Mouse (Mus musculus): ENCODE measurements around the gene Itsn1. TPM values are rescaled to one million over a fixed set of nuclear protein-coding genes. Genes with fewer than 3 reads are reported as not detected.

Itsn1 gene
- polyA plus RNA-seq, 1 experiment from 2014 or later, result 34.5 TPM

DNA sequence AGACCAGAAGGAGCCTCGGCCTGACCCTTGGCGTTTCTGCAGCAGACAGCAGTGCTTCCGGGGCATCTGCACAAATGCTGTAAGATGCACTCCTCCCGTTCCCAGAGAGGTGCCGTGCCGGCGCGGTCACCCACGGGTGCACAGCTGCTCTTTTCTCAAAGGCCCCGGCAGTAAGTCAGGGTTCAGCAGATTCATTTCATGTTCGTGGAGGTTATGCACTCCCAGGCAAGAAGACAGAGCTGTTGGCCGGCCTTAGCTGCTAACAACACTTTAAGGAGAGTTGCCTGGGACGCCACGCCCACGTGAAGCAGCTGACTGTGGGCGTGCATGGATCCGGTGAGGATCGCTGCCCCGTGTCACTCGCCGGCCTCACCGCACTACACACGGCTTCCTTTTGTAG lies 101.2 kb downstream of the Itsn1 start:
- H3K4me3 ChIP-seq, result no peak overlapping the region
- no peak overlapping the region for H3K27ac ChIP-seq
- 0 out of 2 replicates have a peak, but pooled peaks cover 6% of the 10 kb centered on the region for H3K4me1 ChIP-seq
- no peak for DNase-seq (ENCODE audit: low spot score)
- no peaks in the 10 kb centered on the region for H3K9me3 ChIP-seq (replicated peaks)
- peaks cover 58% of the 10 kb centered on the region for H3K36me3 ChIP-seq
- 95% methylated on average over 23 of the region's 23 CpGs for WGBS
- H3K27me3 ChIP-seq (ENCODE audit: low read depth, poor library complexity, severe bottlenecking), result no peaks in the 10 kb centered on the region

DNA sequence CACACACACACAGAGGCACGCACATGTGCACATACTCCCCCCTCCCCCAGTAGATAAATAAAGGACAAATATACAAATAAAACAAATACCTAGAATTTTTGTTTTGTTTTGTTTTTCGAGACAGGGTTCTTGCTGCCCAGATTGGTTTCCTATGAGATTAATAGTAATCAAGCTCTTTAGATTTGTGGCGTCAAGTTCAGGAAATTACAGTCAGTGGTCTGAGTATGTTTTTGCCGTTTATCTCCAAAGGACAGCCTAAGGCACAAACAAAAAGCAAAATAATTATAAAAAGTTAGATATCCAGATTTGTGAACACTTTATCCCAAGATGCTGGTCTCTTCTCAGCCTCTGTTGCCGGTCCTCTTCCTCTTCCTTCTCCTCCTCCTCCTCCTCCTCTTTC lies 104.0 kb downstream of the Itsn1 start:
- Histone ChIP-seq H3K4me1 (0 out of 2 replicates have a peak, but pooled peaks cover 3% of the 10 kb centered on the region), H3K9me3 (replicated peaks) (no peaks in the 10 kb centered on the region), H3K36me3 (peaks cover 55% of the 10 kb centered on the region), H3K4me3 (no peak overlapping the region), H3K27me3 (ENCODE audit: low read depth, poor library complexity, severe bottlenecking) (no peaks in the 10 kb centered on the region), H3K27ac (no peak overlapping the region)
- no peak for DNase-seq (ENCODE audit: low spot score)
- 92% methylated on average over 5 of the region's 5 CpGs for WGBS

DNA sequence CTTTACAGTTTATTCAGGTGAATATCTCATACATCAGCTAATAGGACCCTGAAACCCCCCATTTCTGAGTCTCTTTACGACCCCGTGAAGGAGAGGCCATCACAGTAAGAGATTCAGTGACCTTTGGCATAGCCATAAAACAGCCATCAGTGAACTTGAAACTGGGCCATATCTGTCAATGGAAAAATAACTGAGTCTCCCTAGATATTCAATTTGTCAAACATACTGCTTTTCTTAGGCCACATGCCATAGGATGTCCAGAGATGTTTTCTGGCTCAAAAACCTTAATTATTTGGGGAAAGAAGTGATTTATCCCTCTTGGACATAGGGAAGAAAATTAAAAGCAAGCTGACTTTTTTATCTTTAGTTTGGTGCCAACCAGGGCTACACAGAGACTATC lies 104.5 kb downstream of the Itsn1 start:
- Histone ChIP-seq H3K36me3 (peaks cover 55% of the 10 kb centered on the region), H3K4me1 (0 out of 2 replicates have a peak, but pooled peaks cover 3% of the 10 kb centered on the region)
- 56% methylated on average over 2 of the region's 2 CpGs for WGBS

DNA sequence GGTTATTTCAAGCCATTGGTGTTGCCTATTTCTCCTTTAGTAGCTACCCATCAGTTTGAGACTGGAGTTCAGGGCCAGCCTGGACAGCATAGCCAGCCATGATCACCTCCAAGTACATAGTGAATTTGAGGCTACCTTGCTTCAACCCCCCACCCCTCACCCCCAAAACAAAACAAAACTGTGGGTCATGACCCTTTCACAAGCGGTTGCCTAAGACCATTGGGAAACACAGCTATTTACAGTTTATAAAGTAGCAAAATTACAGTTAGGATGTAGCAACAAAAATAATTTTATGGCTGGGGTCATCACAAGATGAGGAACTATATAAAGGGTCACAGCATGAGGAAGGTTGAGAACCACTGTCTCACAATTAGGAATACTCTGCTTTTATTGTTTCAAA lies 104.9 kb downstream of the Itsn1 start:
- Histone ChIP-seq H3K27me3 (ENCODE audit: low read depth, poor library complexity, severe bottlenecking) (no peaks in the 10 kb centered on the region), H3K36me3 (peaks cover 56% of the 10 kb centered on the region), H3K4me1 (peaks cover 7% of the 10 kb centered on the region), H3K4me3 (no peak overlapping the region), H3K9me3 (replicated peaks) (no peaks in the 10 kb centered on the region), H3K27ac (no peak overlapping the region)
- WGBS, result 91% methylated on average over 1 of the region's 1 CpGs
- no peak for DNase-seq (ENCODE audit: low spot score)

More for the DNA sequence above, 104.5 kb downstream of the Itsn1 start:
- DNase-seq (ENCODE audit: low spot score), result no peak
- H3K9me3 ChIP-seq (replicated peaks), result no peaks in the 10 kb centered on the region
- H3K4me3 ChIP-seq, result no peak overlapping the region
- no peak overlapping the region for H3K27ac ChIP-seq
- H3K27me3 ChIP-seq (ENCODE audit: low read depth, poor library complexity, severe bottlenecking), result no peaks in the 10 kb centered on the region

DNA sequence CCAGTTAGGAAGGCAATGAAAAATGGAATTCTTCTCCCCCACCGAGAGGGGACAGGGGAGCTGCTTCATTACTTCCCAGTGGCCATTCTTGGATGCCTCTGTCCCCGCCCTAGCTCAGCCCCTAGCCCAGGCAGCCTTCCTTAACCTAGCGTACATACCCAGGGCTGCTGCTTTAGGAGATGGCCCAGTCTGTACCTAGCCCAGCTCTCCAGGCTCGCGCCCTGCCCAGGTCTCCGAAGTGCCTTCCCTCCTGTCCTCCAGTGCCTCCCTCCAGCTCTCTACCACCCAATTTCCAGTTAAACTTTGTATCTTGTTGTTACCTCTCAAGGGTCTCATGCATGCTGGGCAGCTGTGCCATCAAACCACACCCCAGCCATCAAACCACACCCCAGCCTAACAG lies 106.7 kb downstream of the Itsn1 start:
- DNase-seq (ENCODE audit: low spot score), result no peak
- H3K9me3 ChIP-seq (replicated peaks), result no peaks in the 10 kb centered on the region
- no peak overlapping the region for H3K27ac ChIP-seq
- 89% methylated on average over 6 of the region's 6 CpGs for WGBS
- H3K27me3 ChIP-seq (ENCODE audit: low read depth, poor library complexity, severe bottlenecking), result no peaks in the 10 kb centered on the region
- no peak overlapping the region for H3K4me3 ChIP-seq
- H3K4me1 ChIP-seq, result peaks cover 24% of the 10 kb centered on the region
- H3K36me3 ChIP-seq, result peaks cover 50% of the 10 kb centered on the region

DNA sequence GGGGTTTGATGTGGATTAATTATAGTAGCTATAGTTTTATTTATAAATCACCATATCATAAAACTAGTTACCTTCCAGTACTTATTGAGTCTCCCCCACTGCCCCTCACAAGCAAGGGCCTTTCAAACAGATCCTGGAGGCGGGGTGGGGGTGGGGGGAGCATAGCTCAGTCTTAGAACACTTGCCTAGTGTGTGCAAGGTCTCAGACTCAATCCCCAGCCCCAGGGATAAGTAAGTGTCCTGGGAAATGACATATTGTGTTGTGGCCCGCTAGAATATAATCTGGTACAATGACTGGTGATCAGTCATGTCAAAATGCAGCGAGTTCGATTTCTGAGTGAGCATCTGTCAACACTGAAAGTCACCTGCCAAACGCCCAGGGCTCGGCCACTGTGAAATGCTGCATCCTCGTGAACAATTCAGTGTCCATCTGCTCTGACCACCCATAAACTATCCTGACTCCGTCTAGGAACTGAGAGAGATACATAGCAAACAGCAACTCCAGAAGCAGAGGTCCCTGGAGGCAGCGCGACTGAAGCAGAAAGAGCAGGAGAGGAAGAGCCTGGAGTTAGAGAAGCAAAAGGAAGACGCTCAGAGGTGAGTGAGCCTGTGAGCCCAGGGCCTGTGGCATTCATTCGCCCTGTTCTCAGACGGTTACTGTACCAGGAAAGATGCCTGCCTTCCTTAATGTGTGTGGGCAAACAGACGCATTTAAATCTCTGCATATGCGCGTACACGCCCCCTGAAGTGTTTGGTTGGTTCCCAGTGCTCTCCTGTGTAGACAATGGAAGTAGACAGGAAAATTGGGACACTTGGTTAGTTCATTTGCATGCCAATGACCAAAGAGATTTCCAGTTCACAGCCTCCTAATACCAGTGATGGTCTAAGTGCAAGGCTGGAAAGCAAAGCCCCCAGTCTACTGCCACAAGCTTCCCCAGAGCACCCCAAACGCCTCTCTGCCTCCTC lies 107.8 kb downstream of the Itsn1 start:
- Histone ChIP-seq H3K27ac (no peak overlapping the region), H3K36me3 (peaks cover 50% of the 10 kb centered on the region), H3K27me3 (ENCODE audit: low read depth, poor library complexity, severe bottlenecking) (no peaks in the 10 kb centered on the region), H3K4me3 (no peak overlapping the region), H3K4me1 (peaks cover 29% of the 10 kb centered on the region), H3K9me3 (replicated peaks) (no peaks in the 10 kb centered on the region)
- DNase-seq (ENCODE audit: low spot score), result no peak
- 78% methylated on average over 18 of the region's 18 CpGs for whole genome bisulfite sequencing

DNA sequence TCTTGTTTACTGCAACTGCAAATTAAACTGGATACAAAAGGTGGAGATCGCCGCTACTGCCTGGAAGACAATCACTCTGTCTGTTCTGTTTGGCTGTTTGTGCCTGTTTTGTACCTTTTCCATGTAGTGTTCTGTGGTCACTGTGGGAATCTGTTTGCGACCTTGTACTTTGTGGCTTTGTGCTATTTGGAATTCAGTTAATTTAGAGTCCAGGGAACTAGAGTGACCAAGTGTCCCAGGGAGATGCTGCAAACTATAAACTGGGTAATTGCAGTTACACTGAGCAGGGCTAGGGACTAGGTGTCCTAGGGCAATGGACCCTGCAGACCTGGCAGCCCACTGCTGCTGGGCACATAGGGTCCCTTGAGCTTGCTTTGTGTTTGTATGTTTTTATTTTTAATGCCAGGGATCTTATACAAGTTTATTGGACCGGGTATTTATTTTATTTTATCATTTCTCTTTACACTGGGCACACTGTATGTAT lies 108.5 kb downstream of the Itsn1 start:
- no peak overlapping the region for H3K4me3 ChIP-seq
- 89% methylated on average over 4 of the region's 4 CpGs for WGBS
- peaks cover 49% of the 10 kb centered on the region for H3K36me3 ChIP-seq
- no peaks in the 10 kb centered on the region for H3K9me3 ChIP-seq (replicated peaks)
- peaks cover 29% of the 10 kb centered on the region for H3K4me1 ChIP-seq
- H3K27ac ChIP-seq, result no peak overlapping the region
- no peaks in the 10 kb centered on the region for H3K27me3 ChIP-seq (ENCODE audit: low read depth, poor library complexity, severe bottlenecking)
- no peak for DNase-seq (ENCODE audit: low spot score)

DNA sequence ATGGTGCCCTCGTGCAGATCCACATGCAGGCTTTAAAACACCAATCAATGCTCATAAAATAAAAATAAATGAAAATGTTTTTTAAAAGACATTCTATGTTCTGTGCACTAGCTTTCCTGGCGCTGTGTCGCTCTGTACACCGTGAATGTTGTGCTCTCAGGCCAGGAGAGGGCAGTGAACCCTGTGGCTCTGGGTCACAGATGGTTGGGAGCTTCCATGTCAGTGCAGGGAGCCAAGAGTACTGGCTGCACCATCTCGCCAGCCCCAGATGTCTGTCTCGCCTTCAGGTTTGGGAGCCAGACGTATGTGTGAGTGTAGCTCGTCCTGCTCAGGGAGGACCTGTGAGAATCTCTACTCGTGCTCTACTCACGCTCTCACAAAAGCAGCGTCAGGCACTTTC lies 109.7 kb downstream of the Itsn1 start:
- H3K27me3 ChIP-seq (ENCODE audit: low read depth, poor library complexity, severe bottlenecking), result no peaks in the 10 kb centered on the region
- H3K4me1 ChIP-seq, result peaks cover 30% of the 10 kb centered on the region
- no peak overlapping the region for H3K4me3 ChIP-seq
- no peak for DNase-seq (ENCODE audit: low spot score)
- H3K27ac ChIP-seq, result no peak overlapping the region
- peaks cover 60% of the 10 kb centered on the region for H3K36me3 ChIP-seq
- no peaks in the 10 kb centered on the region for H3K9me3 ChIP-seq (replicated peaks)
- WGBS, result 85% methylated on average over 11 of the region's 11 CpGs

DNA sequence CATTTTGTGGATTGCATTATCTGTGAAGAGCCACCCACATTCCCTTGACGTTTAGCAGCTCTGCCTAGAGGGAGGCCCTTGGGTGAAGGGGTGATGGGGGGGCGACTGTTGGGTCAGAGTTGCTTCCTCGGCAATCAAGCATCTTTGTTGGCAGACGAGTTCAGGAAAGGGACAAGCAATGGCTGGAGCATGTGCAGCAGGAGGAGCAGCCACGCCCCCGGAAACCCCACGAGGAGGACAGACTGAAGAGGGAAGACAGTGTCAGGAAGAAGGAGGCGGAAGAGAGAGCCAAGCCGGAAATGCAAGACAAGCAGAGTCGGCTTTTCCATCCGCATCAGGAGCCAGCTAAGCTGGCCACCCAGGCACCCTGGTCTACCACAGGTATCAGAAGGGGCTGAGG lies 110.4 kb downstream of the Itsn1 start:
- peaks cover 32% of the 10 kb centered on the region for H3K4me1 ChIP-seq
- no peak for DNase-seq (ENCODE audit: low spot score)
- no peak overlapping the region for H3K4me3 ChIP-seq
- peak overlapping the region; percentile 46 for H3K27ac ChIP-seq
- 68% methylated on average over 11 of the region's 11 CpGs for WGBS
- no peaks in the 10 kb centered on the region for H3K9me3 ChIP-seq (replicated peaks)
- no peaks in the 10 kb centered on the region for H3K27me3 ChIP-seq (ENCODE audit: low read depth, poor library complexity, severe bottlenecking)
- H3K36me3 ChIP-seq, result peaks cover 67% of the 10 kb centered on the region

DNA sequence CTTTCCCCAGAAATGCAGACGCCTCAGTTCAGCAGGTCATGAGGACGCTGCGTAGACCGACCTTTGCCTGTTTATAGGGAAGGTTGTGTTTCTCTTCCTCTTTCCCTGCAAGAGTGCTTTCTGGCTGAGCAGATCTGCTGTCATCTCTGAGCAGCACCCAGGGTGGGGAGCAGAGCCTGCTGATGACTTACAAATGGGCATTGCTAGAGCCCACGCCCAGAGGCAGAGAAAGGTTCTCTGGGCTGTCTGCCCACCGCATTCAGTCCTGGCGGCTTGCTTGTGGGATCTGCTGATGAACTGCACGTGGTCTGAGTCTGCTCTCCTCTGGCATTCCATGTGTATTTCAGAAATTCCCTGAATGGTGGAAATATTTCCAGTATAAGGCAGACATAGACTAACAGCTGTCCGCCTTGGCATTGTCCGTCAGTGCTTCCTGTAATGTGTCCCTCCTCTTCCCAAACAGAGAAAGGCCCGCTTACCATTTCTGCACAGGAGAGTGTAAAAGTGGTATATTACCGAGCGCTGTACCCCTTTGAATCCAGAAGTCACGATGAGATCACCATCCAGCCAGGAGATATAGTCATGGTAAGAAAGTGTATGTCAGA lies 112.0 kb downstream of the Itsn1 start:
- WGBS, result 90% methylated on average over 14 of the region's 14 CpGs
- Histone ChIP-seq H3K27ac (no peak overlapping the region), H3K4me1 (peaks cover 49% of the 10 kb centered on the region), H3K4me3 (no peak overlapping the region), H3K9me3 (replicated peaks) (no peaks in the 10 kb centered on the region), H3K36me3 (peaks cover 72% of the 10 kb centered on the region), H3K27me3 (ENCODE audit: low read depth, poor library complexity, severe bottlenecking) (no peaks in the 10 kb centered on the region)
- no peak for DNase-seq (ENCODE audit: low spot score)

DNA sequence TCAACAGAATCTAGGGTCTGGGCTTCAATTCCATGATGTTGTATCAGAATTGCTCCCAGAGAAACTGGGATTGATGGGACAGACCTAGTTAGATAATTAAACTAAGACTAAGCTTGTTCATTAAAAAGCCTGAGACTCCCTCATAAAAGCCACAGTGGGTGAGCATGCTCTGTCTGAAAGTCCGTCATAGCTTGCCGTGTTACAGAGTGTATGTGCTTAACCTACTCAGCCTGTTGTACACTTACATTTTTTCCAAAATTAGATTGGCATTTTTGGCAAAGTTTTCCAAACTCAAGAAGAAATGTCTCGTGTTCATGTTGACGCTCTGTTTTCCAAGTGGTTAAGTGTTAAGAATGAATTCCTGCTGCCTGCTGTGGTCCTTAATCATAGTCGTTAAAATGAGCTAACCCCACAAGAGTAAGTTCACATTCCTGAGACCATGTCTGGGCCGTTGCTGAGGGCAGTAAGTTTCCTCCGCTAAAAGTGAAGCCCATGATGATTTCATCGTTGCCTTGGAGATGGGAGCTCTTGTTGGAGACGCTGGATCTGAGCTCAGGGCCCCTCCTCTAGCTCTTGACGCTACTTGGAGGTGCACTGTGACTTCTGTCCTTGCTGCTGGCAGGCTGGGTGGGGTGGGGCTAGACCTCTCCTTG lies 117.1 kb downstream of the Itsn1 start:
- WGBS, result 40% methylated on average over 10 of the region's 10 CpGs
- Histone ChIP-seq H3K4me3 (no peak overlapping the region; the same call in 1 of the 2 replicates), H3K9me3 (replicated peaks) (no peaks in the 10 kb centered on the region), H3K4me1 (peaks cover 31% of the 10 kb centered on the region), H3K36me3 (peaks cover 80% of the 10 kb centered on the region), H3K27me3 (ENCODE audit: low read depth, poor library complexity, severe bottlenecking) (no peaks in the 10 kb centered on the region), H3K27ac (peak overlapping the region; percentile 46)
- DNase-seq (ENCODE audit: low spot score), result peak; percentile 49

DNA sequence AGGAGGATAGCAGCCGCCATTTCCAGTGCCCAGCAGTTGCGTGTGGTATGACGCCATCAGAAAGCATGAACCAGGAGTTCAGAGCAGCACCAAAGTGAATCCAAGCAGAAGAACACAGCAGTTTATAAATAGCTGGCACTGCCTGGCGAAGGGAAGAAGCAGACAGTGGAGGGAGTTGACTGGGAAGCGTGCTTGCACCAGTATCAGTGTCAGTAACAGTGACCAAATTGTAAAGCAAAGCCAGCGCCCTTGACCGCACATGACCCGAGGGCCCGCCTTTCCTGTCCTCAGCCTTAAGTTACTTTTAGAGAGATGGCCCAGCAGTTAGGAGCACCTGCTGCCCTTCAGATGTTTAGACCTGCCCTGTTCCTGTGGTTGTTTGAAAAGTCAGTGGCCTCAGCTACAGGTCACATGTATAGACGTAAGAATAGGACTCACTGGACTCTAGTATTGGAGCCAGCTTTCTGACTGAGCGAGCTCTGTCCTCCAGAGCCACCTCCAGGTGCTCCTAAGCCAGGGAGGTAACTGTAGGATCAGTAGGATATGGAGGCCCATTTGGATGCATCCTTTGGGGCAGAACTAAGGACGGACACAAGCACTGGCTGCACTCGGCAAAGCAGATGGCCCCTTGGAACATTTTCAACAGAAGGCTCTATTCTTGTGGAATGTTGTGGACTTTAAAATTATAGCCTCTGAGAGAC lies 118.6 kb downstream of the Itsn1 start:
- H3K4me1 ChIP-seq, result peaks cover 30% of the 10 kb centered on the region
- H3K27me3 ChIP-seq (ENCODE audit: low read depth, poor library complexity, severe bottlenecking), result no peaks in the 10 kb centered on the region
- H3K9me3 ChIP-seq (replicated peaks), result no peaks in the 10 kb centered on the region
- WGBS, result 96% methylated on average over 13 of the region's 13 CpGs
- H3K36me3 ChIP-seq, result peaks cover 84% of the 10 kb centered on the region
- no peak for DNase-seq (ENCODE audit: low spot score)
- H3K27ac ChIP-seq, result no peak overlapping the region
- no peak overlapping the region for H3K4me3 ChIP-seq
